Mouse (Mus musculus) midbrain, embryonic 16.5 days (tissue): ENCODE data around the gene Rhoh. TPM values are rescaled to one million over a fixed set of nuclear protein-coding genes. Genes with fewer than 3 reads are reported as not detected.

ENCODE experiments used
- ATAC-seq: fragments of 200-750 bp; cut with Nextera tagmentation; 2 replicates; pipeline ENCODE4 v1.8.0; 2017; ENCODE audit warnings: moderate TSS enrichment
- H3K27ac ChIP-seq: fragments of 300-500 bp; sonication (generic); 2 replicates; pipeline ENCODE4 v1.5.1; 2014; ENCODE audit warnings: mild to moderate bottlenecking, low read length, mixed read lengths
- H3K27me3 ChIP-seq: fragments of 300-500 bp; sonication (generic); 2 replicates; pipeline ENCODE4 v1.6.1; 2014; ENCODE audit warnings: low read depth, low read length, mixed read lengths; ENCODE audit not compliant: control insufficient read depth, insufficient read depth
- H3K36me3 ChIP-seq: fragments of 300-500 bp; sonication (generic); 2 replicates; pipeline ENCODE4 v1.6.1; 2014; ENCODE audit warnings: mild to moderate bottlenecking, low read length, moderate library complexity, mixed read lengths; ENCODE audit not compliant: control insufficient read depth, insufficient read depth
- H3K4me1 ChIP-seq: fragments of 300-500 bp; sonication (generic); 2 replicates; pipeline ENCODE4 v1.6.1; 2014; ENCODE audit warnings: mild to moderate bottlenecking, low read length, mixed read lengths; ENCODE audit not compliant: control insufficient read depth, insufficient read depth
- H3K4me2 ChIP-seq: fragments of 300-500 bp; sonication (generic); 2 replicates; pipeline ENCODE4 v1.6.1; 2014; ENCODE audit warnings: mild to moderate bottlenecking, low read length, mixed read lengths
- H3K4me3 ChIP-seq: fragments of 300-500 bp; sonication (generic); 2 replicates; pipeline ENCODE4 v1.5.1; 2014; ENCODE audit warnings: low read depth, mild to moderate bottlenecking, low read length, moderate library complexity, mixed read lengths
- H3K9ac ChIP-seq: fragments of 300-500 bp; sonication (generic); 2 replicates; pipeline ENCODE4 v1.6.1; 2014; ENCODE audit warnings: low read depth, low read length, mixed read lengths
- H3K9me3 ChIP-seq: fragments of 300-500 bp; sonication (generic); replicated peaks from 2 replicates; pipeline ENCODE4 v1.6.1; 2014; ENCODE audit warnings: mild to moderate bottlenecking, low read length, mixed read lengths; ENCODE audit not compliant: control insufficient read depth, poor library complexity, severe bottlenecking
- WGBS: fragments of 180-500 bp; shearing (Covaris S2); extraction: QIAGEN DNeasy Blood & Tissue Kit; methylation state at CpG from one replicate; pipeline ENCODE4 v1.1.7; 2014; 5-methylcytosine and 5-hydroxymethylcytosine counted together
- polyA plus RNA-seq: library from polyadenylated mRNA; unstranded; fragments of >200 nt; fragmentation: Nextera tagmentation; extraction: Ambion mirVana; gene quantifications from 2 replicates; pipeline ENCODE4 v1.2.1, GENCODE M21; 2015

The Rhoh gene
- polyA plus RNA-seq, 1 experiment from 2014 or later: 0.34 TPM

- Histone ChIP-seq H3K27ac (no peak overlapping the region), H3K36me3 (no peaks in the 10 kb centered on the region), H3K4me1 (peaks cover 2% of the 10 kb centered on the region; the same call in 1 of the 2 replicates), H3K9me3 (no peaks in the 10 kb centered on the region), H3K27me3 (no peaks in the 10 kb centered on the region), H3K9ac (no peak overlapping the region), H3K4me2 (no peak overlapping the region), H3K4me3 (no peak overlapping the region)
- WGBS: 94% methylated on average over 2 of the region's 2 CpGs
- ATAC-seq: no peak
These were observed 36.7 kb downstream of the Rhoh start for GRCm38 (mm10) chr5:65897731-65898130.

GRCm38 (mm10) chr5:65898683-65899082, 37.7 kb downstream of the Rhoh start:
- no peak overlapping the region for H3K4me2 ChIP-seq
- H3K4me3 ChIP-seq: no peak overlapping the region
- no peak overlapping the region for H3K9ac ChIP-seq
- no peak overlapping the region for H3K27ac ChIP-seq
- peaks cover 2% of the 10 kb centered on the region; the same call in 1 of the 2 replicates for H3K4me1 ChIP-seq
- no peaks in the 10 kb centered on the region; the same call in 1 of the 2 replicates for H3K9me3 ChIP-seq
- no peaks in the 10 kb centered on the region for H3K27me3 ChIP-seq
- H3K36me3 ChIP-seq: no peaks in the 10 kb centered on the region
- 91% methylated on average over 3 of the region's 3 CpGs for WGBS
- ATAC-seq: no peak

- WGBS: 83% methylated on average over 6 of the region's 6 CpGs
- H3K4me2 ChIP-seq: no peak overlapping the region
- no peaks in the 10 kb centered on the region for H3K36me3 ChIP-seq
- no peaks in the 10 kb centered on the region for H3K27me3 ChIP-seq
- H3K9ac ChIP-seq: no peak overlapping the region
- no peaks in the 10 kb centered on the region; the same call in 1 of the 2 replicates for H3K9me3 ChIP-seq
- H3K27ac ChIP-seq: no peak overlapping the region
- H3K4me3 ChIP-seq: no peak overlapping the region
- H3K4me1 ChIP-seq: peaks cover 2% of the 10 kb centered on the region; the same call in 1 of the 2 replicates
- no peak for ATAC-seq
These were observed 39.1 kb downstream of the Rhoh start for GRCm38 (mm10) chr5:65900113-65900512.

GRCm38 (mm10) chr5:65900862-65901265, 39.9 kb downstream of the Rhoh start:
- Histone ChIP-seq H3K4me1 (peaks cover 2% of the 10 kb centered on the region; the same call in 1 of the 2 replicates), H3K27ac (no peak overlapping the region), H3K36me3 (no peaks in the 10 kb centered on the region), H3K4me2 (no peak overlapping the region), H3K9ac (no peak overlapping the region), H3K4me3 (no peak overlapping the region), H3K9me3 (no peaks in the 10 kb centered on the region; the same call in 1 of the 2 replicates), H3K27me3 (no peaks in the 10 kb centered on the region)
- WGBS: 53% methylated on average over 7 of the region's 7 CpGs
- ATAC-seq: no peak

- WGBS: 97% methylated on average over 10 of the region's 10 CpGs
- Histone ChIP-seq H3K36me3 (no peaks in the 10 kb centered on the region), H3K9ac (no peak overlapping the region), H3K27ac (no peak overlapping the region), H3K27me3 (no peaks in the 10 kb centered on the region), H3K4me3 (no peak overlapping the region), H3K4me2 (no peak overlapping the region), H3K9me3 (no peaks in the 10 kb centered on the region; the same call in 1 of the 2 replicates), H3K4me1 (peaks cover 2% of the 10 kb centered on the region; the same call in 1 of the 2 replicates)
- ATAC-seq: no peak
These were observed 40.9 kb downstream of the Rhoh start for GRCm38 (mm10) chr5:65901868-65902418.

GRCm38 (mm10) chr5:65902811-65903210, 41.8 kb downstream of the Rhoh start:
- no peak overlapping the region for H3K9ac ChIP-seq
- H3K9me3 ChIP-seq: no peaks in the 10 kb centered on the region; the same call in 1 of the 2 replicates
- no peak overlapping the region for H3K4me3 ChIP-seq
- no peak overlapping the region for H3K4me2 ChIP-seq
- no peaks in the 10 kb centered on the region for H3K36me3 ChIP-seq
- ATAC-seq: no peak
- no peak overlapping the region for H3K27ac ChIP-seq
- H3K27me3 ChIP-seq: no peaks in the 10 kb centered on the region
- 96% methylated on average over 9 of the region's 9 CpGs for WGBS
- H3K4me1 ChIP-seq: peaks cover 2% of the 10 kb centered on the region; the same call in 1 of the 2 replicates

- no peak overlapping the region for H3K4me3 ChIP-seq
- H3K9ac ChIP-seq: no peak overlapping the region
- peaks cover 2% of the 10 kb centered on the region; the same call in 1 of the 2 replicates for H3K4me1 ChIP-seq
- H3K27ac ChIP-seq: no peak overlapping the region
- H3K9me3 ChIP-seq: no peaks in the 10 kb centered on the region; the same call in 1 of the 2 replicates
- no peak overlapping the region for H3K4me2 ChIP-seq
- WGBS: 94% methylated on average over 4 of the region's 4 CpGs
- no peak for ATAC-seq
- no peaks in the 10 kb centered on the region for H3K36me3 ChIP-seq
- no peaks in the 10 kb centered on the region for H3K27me3 ChIP-seq
These were observed 43.5 kb downstream of the Rhoh start for GRCm38 (mm10) chr5:65904476-65904875.

- H3K9me3 ChIP-seq: no peaks in the 10 kb centered on the region
- 74% methylated on average over 2 of the region's 2 CpGs for WGBS
- ATAC-seq: no peak
- H3K4me3 ChIP-seq: no peak overlapping the region
- H3K4me1 ChIP-seq: no peaks in the 10 kb centered on the region
- H3K4me2 ChIP-seq: no peak overlapping the region
- H3K27ac ChIP-seq: no peak overlapping the region
- H3K27me3 ChIP-seq: no peaks in the 10 kb centered on the region
- H3K9ac ChIP-seq: no peak overlapping the region
- no peaks in the 10 kb centered on the region for H3K36me3 ChIP-seq
These were observed 47.7 kb downstream of the Rhoh start for GRCm38 (mm10) chr5:65908751-65909150.

GRCm38 (mm10) chr5:65909321-65909720, 48.3 kb downstream of the Rhoh start:
- Histone ChIP-seq H3K4me3 (no peak overlapping the region), H3K9ac (no peak overlapping the region), H3K27me3 (no peaks in the 10 kb centered on the region), H3K4me1 (no peaks in the 10 kb centered on the region), H3K9me3 (no peaks in the 10 kb centered on the region), H3K27ac (no peak overlapping the region), H3K4me2 (no peak overlapping the region), H3K36me3 (no peaks in the 10 kb centered on the region)
- WGBS: 67% methylated on average over 4 of the region's 4 CpGs
- ATAC-seq: no peak
